Mouse (Mus musculus) right cerebral cortex, adult 2 months (tissue): ENCODE measurements around the gene Ppp1r37.
A peak's percentile ranks its signal among the peaks of the same experiment; 100 is the strongest.
"Not testable (repeated sequence)": the region's sequence is repeated elsewhere in the genome, so short reads cannot be mapped to it uniquely, and the experiment has no call there.

Source experiments
- DNase-seq, 2 experiments: peaks; one replicate each; pipeline ENCODE4 v3.0.0; 2021 to 2022; ENCODE audit warnings: low spot score in 2 of 2

Gene Ppp1r37

DNA sequence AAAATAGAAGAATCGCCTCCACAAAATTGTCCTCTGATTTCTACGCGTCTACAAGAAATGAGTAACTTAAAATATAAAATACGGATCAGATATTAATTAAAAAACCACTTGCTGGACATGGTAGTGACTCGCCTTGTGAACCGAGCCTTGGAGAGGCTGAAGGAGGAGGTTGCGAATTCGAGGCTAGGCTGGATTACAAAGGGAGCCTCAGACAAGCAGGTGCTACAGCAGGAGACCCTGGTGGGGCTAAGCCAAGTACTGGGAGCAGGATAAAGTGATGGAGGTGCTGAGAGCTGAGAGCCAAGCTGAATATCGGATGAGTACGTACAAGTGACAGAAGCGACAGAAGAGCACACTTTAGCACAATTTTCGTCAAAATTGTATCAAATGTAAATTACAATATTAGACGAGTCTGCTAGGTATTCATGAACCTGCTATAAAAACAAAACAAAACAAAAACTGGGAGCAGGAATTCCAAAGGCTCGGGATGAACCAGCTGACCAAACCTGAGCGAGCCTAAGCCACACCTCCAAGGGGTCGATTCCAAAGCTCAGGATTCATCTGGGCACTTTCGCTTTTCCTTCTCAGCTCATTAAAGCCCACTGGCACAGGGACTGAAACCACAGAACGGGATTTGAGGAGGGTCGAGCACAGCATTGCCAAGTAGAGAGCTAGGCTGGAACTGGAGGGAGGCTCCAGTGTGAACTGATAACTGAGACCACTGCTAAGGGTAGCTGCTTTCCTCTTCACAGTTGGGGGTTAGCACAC lies at the start of gene Ppp1r37:
TSS of gene Ppp1r37 (minus strand) at position 434 of the 768 bp plus-strand sequence.
- peak in 1 of 2 experiments; percentile 21 for DNase-seq

DNA sequence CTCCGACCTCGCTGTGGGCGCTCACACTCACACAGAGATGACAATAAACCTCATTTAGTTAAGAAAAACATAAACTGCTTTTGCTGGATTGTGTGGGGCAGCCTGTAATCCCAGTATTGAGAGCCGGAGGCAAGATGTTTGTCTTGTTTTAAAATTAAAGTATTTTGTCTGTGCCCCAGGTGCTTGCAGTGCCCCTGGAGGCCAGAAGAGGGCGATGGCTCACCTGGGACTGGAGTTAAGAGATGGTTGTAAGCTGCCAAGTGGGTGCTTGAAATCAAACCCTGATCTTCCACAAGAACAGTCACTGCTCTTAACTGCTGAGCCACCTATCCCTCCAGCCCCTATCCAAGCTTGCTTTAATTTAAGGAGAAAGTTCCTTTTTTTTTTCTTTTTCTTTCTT lies 48.1 kb upstream of the Ppp1r37 start:
- DNase-seq: no peak

DNA sequence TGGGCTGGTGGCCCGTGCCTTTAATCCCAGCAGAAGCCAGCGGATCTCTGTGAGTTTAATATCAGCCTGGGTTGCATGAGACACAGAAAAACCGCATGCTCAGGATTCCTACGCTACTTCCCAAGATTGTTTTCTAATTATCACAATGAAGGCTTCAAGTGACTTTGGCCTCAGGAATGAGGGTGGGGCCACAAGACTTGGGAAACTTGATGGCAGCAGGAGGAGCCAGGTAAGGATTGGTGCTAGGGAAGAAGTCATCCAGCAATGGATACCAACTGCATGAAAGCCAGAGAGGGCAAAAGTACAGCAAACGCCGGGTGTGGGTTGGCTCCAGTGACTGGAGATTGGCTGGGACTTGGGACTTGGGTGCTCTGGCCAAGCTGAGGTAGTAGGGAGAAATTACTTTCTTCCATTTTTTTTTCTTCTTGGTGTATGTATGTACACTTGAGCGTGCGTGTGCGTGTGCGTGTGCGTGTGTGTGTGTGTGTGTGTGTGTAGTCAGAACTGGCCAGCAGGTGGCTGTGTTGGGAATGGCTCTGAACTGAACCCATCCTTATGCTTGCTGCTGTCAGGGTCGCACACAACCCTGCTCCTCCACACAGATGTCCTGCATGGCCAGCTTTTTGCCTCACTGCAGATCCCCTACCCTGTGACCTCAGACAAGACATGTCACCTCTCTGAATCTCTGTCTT lies 46.9 kb upstream of the Ppp1r37 start:
- no peak for DNase-seq

DNA sequence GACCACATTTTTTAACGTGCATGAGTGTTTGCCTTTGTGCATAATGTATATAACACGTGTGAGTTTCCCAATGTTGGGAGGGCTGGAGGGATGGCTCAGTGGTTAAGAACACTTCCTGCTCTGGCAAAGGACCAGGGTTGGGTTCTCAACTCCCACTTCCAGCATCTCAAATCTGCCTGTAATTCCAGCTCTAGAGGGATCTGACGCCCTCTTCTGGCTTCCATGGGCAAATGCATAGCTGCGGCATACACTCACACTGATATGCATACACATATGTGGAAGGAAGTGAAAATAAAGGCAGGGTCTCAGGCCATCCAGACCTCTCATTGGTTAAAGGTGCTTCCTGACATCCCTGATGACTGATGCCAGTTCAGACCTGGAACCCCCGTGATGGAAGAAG lies 44.4 kb upstream of the Ppp1r37 start:
- no peak for DNase-seq

DNA sequence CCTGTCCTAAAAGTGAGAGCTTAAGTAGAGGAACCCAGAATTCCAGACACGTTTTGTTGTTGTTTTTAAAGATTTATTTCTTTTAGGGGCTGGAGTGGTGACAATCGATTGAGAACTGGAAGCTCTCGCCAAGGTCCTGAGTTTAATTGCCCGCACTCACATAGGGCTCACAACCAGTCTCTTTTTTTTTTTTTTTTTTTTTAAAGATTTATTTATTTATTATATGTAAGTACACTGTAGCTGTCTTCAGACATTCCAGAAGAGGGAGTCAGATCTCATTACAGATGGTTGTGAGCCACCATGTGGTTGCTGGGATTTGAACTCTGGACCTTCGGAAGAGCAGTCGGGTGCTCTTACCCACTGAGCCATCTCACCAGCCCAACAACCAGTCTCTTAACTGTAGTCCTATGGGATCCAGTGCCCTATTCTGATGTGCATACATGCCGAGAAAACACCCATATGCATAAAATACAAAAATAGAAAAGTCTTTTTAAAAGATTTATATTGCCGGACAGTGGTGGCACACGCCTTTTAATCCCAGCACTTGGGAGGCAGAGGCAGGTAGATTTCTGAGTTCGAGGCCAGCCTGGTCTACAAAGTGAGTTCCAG lies 41.8 kb upstream of the Ppp1r37 start:
- DNase-seq: not testable (repeated sequence)

DNA sequence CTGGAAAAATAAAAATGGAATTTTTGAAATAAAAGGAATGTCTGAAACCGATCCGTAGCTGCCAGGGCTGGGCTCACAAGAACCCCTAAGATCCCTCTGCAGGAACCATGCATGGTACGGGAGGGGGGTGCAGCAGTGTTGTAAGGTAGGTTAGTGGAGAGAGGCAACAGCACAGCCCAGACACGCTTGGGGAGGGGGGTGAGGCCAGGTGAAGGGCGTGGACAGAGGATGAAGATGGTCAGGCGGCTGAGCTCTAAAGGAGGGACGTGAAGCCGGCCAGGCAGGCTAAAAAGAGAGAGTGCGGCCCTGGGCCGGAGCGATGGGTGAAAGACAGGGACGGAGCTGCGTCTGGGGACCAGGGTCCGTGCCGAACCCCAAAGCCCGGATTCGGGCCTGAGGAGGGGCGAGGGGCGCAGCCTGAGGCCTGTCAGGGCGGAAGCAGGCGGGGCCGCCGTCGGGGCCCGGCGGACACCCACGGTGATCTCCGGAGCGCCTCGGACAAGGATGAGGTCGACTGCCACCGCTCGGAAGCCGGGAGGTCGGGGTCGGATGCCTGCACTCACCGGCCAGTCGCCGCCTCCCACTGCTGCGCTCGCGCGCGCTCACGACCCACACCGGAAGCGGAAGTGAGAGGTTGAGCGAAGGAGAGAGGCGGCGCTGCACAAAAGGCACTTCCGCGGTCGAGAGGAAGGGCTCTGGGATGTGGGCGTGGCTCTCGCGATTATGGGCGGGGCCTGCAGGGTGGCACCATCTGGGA lies 41.2 kb upstream of the Ppp1r37 start, which contains the start of gene Clasrp:
TSS of gene Clasrp (minus strand) at position 638 of the 757 bp plus-strand sequence.
- peak; percentile 93 to 94 for DNase-seq

DNA sequence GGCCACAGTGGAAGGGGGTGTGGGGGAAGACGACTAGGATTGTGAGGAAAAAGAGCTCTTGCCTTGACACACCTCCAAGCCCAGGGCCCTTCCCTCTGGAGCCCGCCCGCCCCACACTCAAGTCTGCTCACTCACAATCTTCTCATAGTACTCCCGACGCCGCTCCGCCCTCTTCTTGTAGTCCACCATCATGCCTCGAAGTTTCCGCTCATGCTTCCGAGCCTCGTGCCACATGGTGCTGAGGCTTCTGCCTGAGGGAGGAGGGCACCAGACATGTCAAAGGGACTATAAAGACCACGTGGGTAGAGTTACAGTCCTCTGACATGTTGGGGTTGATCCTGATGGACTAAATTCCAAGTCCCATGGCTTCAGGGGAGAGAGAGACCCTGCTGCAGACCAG lies 40.2 kb upstream of the Ppp1r37 start:
- no peak for DNase-seq

DNA sequence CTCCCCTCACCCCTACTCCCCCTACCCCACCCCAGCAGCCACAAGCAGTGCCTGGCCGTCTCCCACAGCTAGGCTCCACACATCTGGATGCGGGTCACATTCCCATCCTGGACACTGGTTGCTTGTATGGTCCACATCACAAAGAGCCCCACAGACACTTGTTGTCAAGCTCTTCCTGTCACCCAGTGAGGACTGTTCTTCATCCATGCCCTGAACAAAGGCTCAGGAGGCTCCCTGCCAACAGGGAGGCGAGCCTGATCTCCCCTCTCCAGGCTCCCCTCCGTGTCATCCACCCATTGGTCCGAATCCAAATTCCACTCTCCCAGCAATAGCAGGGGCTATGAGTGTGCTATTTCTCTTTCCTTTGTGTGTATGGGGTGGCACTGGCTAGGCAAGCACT lies 37.7 kb upstream of the Ppp1r37 start:
- DNase-seq: no peak

DNA sequence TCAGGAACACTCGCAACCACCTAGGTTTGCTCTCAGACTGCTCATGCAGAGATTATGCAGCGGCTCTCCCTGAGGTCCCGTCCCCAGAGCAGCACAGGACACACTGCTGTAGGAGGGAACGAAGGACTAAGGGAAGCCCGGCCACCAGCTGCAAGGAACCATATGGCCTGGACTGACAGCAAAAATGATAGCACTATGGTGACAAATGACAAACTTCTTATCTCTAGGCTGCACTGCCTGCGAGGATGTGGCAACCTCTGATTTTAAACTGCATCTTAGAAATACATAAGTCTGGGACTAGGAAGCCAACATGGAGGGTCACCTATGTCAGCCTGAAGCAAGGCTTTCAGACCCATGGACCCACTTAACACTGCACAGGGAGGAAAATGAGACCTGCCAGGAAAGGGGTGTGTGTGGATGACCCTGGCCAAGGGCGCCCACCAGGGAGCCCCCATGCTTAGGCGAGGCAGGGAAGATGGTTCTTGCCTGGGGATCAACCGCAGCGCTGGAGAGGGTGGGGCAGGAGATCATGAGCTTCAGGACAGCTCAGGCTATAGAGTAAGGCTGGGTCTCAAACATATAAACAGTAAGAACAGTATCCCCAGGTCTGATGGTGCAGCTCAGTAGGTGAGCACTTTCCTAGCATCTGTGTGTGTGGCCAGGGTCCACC lies 30.3 kb upstream of the Ppp1r37 start:
- DNase-seq: no peak

DNA sequence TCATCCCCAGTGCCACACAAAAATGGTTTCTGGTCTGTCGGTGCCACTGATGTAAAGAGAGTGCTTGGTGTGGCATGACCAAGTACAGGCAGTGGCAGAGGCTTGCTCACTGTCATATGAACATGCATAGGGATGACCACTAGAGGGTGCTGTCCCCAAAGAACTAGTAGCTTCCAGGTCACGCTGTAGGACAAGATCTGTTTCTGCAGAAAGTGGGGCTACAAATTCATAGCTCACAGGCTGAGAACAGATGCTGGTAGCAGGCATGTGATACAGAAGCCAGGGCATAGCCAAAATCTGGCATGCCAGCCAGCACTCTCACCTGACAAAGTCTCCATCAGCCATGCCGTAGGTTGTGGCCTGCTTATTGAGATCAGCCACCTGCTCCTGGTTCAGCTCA lies 27.0 kb upstream of the Ppp1r37 start:
- DNase-seq: peak; percentile 77 to 81

DNA sequence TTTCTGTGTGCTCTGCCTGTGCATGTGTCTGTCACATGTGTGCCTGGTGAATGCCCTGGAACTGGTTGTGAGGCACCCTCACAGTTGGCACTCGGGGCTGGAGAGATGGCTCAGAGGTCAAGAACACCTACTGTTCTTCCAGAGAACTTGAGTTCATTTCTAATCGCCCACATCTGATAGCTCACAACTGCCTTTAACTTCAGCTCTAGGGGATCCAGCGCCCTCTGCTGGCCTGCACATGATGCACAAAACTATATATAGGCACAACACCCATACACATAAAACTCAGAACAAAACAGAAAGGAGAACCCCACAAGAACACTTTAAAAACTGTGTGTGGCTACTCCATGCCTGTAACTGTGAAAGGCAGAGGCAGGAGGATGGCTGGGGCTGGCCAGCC lies 26.3 kb upstream of the Ppp1r37 start:
- DNase-seq: peak; percentile 40 to 43

DNA sequence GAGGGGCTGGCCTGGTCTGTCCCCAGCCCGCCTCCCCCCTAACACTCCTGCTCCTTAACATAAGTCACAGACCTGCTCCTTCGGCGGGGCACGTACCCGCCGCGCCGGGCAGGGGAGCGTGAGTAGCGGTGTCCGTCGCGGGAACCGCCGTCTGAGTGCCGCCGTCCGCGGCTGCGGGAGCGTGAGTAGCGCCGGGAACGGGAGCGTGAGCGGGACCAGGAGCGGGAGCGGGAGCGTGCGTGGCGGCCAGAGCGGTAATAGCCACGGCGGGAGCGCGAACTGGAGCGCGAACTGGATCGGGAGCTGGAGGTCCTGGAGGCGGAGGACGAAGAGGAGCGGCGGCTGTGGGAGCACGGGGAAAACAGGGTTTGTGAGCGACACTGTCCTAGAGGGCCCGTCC lies 23.4 kb upstream of the Ppp1r37 start:
- DNase-seq: no peak

DNA sequence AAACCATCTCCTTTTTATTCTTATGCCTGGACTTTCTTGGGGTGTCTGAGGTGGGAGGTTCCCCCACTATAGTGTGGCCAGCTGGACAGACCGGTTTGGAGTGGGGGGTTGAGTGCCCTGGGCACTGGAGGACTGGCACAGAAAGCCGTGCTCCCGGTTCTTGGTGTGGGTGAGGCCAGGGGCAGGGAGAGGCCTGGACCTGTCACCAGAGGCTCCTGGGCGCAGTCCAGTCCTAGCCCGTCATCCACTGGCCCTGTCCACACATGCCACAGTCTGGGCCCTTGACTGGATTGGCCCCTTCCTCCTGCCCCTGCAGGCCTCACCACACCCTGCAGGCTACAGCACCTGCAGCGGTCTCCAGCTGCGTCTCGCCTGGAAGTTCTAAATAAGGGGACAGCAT lies 17.8 kb upstream of the Ppp1r37 start:
- DNase-seq: no peak

DNA sequence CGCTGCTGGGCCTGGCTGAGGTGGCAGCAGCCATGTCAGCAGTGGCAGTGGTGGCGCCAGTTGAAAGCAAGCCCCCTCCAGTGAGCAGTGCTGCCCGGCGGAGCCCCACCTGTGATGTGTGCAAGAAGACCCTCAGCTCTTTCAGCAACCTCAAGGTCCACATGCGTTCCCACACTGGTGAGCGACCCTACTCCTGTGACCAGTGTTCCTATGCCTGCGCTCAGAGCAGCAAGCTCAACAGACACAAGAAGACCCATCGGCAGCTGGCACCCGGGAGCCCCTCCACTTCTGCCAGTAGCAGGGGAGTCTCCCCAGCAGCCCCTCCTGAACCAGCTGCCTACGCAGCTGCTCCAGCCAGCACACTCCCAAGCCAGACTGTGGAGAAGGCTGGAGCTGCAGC lies 16.9 kb upstream of the Ppp1r37 start:
- no peak for DNase-seq

DNA sequence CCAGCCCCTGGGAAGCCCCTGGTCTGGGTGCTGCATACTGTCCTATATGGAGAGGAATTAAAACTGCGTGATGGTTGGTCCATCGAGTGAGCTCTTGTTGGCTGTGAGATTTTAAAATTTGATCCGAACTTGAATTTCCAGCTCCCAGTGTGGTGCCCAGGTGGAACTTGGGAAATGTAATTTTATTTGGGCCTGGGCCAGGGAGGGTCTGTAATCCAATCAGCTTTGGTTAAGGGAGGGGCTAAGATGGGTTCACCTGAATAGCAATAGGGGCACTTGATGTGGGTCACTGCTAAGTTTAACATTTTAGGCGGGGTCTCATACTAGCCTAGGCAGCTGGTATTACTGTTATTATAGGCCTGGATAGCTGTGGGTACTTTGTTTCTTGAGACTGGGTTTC lies 15.6 kb upstream of the Ppp1r37 start:
- DNase-seq: no peak

DNA sequence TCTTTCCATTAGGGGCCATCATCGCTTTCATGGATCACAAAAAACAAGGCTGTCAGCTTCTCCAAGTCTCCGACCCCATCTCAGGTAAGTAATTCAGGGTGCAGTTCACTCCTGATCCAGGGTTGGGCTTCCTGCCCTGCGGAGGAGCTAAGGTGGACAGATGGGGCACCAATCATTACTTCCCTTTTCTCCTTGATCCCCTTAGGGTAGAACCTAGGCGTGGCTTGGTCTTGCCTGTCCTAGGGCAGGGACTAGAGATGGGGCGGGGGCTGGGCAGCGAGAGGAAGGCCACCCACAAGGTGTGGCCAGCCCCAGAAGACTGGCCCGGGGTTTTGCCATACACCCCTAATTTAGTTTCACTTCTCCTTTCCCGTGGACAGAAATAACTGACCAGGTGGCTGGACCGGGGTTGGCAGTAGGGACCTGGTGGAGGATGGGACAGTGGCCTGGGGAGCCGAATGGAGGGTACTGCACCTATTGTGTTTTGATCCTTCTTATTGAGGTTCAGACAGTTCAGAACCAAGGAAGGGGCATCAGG lies 15.1 kb upstream of the Ppp1r37 start:
- DNase-seq: no peak

DNA sequence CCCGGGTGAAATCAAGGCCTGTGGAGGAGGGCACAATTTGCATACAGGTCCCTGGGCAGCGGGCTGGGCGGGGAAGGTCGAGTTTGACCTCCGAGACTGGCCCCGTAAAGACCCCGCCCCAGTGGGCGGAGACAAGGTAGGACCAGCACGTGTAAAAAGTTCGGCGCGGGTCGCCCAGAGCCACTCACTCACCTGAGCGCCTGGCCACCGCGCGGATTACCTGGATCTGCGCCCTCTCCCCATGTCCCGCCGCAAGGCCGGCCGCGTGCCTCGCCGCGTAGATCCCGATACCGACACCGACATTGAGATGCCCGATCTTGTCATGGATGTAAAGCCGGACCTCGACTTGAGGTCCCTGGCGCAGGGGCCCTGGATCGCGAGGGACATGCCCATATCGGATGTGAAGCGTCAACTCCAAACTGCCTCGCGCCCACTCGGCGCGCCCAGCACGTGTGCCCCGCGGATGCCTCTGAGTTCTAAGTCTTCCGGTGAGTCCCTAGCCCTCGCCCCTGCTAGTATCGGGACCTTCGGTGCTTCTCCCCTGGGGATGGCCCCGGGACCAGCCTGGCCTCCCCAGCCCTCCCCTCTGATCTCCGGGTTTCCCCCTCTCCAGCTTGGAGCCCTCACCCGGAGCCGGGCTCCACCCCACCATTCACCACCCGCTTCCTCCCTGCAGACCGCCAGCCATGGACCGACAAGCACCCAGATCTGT lies 14.4 kb upstream of the Ppp1r37 start, which contains the start of the genes Zfp296 and Gemin7:
TSS of gene Zfp296 (plus strand) at position 147 of the 712 bp plus-strand sequence.
TSS of gene Gemin7 (minus strand) at position 455 of the 712 bp plus-strand sequence.
- no peak for DNase-seq

DNA sequence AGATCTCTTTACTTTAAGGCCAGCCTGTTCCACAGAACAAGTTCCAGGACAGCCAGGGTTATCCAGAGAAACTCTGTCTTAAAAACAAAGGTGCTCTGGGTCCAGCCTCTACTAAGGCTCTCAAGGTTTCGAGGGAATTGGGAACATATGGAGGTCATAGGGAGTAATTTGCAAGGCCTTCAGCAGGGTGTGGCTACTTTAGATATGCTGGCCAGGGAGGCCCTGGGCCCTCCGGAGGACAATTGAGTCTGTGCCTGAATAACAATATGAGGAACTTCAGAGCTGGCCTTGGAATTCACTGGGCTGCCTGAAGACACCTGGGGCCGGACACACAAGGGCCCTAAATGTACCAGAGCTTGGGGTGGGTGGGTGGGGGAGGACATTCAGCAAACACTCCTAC lies 12.7 kb upstream of the Ppp1r37 start:
- DNase-seq: no peak

DNA sequence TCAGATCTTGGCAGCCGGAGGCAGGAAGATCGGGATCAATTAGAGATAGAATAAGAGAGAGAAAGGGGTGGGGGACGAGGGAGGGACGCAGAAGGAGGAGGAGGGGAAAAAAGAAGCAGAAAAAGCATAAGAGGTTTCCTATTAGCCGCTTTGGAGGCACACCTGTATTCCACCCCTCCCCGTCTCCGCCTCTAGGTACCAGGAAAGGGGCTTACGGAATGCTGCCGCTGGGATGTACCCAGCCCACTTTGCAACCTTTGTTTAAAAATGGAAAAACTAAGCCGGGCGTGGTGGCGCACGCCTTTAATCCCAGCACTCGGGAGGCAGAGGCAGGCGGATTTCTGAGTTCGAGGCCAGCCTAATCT lies 10.9 kb upstream of the Ppp1r37 start:
- no peak for DNase-seq
